Mouse (Mus musculus): ENCODE results near the gene Insig2. TPM values are rescaled to one million over a fixed set of nuclear protein-coding genes. Genes with fewer than 3 reads are reported as not detected.

Gene Insig2
- total RNA-seq, 1 experiment, result 24.9 TPM

- no peak for DNase-seq (ENCODE audit: low read depth, low spot score)
Measured at GRCm38 (mm10) chr1:121284197-121284596, 48.2 kb downstream of the Insig2 start.

GRCm38 (mm10) chr1:121280501-121280900 lies 51.9 kb downstream of the Insig2 start:
- in situ Hi-C loops (cut with MboI; ENCODE audit: low sequenced_read_pairs in 2 of 2, unreplicated experiment in 2 of 2), result no loop called here
- H3K36me3 ChIP-seq (ENCODE audit: control insufficient read depth, insufficient read depth, low read length, poor library complexity, severe bottlenecking), result no peaks in the 10 kb centered on the region
- no peak overlapping the region for H3K4me3 ChIP-seq (ENCODE audit: insufficient read depth in 1 of 2, low read depth in 1 of 2, low read length in 2 of 2, poor library complexity in 1 of 2, severe bottlenecking in 1 of 2)
- no peak overlapping the region for H3K9ac ChIP-seq (ENCODE audit: insufficient read depth, low read depth, low read length, poor library complexity, severe bottlenecking)
- no peaks in the 10 kb centered on the region for H3K9me3 ChIP-seq (ENCODE audit: control insufficient read depth, insufficient read depth, low read depth, low read length)
- TF ChIP-seq ZNF384 (IDR thresholded peaks at IDR 0.05; ENCODE audit: low read depth, low read length) (no peak), CHD2 (IDR thresholded peaks at IDR 0.05; ENCODE audit: low read depth, low read length) (no peak), MAFK (IDR thresholded peaks at IDR 0.05; ENCODE audit: insufficient read depth, low read depth, low read length) (no peak), ZC3H11A (IDR thresholded peaks at IDR 0.05; ENCODE audit: borderline replicate concordance, low read depth, low read length) (no peak)
- no peak overlapping the region for H3K27ac ChIP-seq (ENCODE audit: insufficient read depth, low read depth, low read length, poor library complexity, severe bottlenecking)
- no peak for DNase-seq (ENCODE audit: low read depth, low spot score)
- H3K4me1 ChIP-seq (ENCODE audit: control insufficient read depth in 2 of 2, insufficient read depth in 2 of 2, low read length in 2 of 2, poor library complexity in 1 of 2), result no peaks in the 10 kb centered on the region

More at GRCm38 (mm10) chr1:121284197-121284596, 48.2 kb downstream of the Insig2 start:
- H3K27ac ChIP-seq (ENCODE audit: insufficient read depth, low read depth, low read length, poor library complexity, severe bottlenecking), result no peak overlapping the region
- no peaks in the 10 kb centered on the region for H3K4me1 ChIP-seq (ENCODE audit: control insufficient read depth in 2 of 2, insufficient read depth in 2 of 2, low read length in 2 of 2, poor library complexity in 1 of 2)
- no peaks in the 10 kb centered on the region for H3K36me3 ChIP-seq (ENCODE audit: control insufficient read depth, insufficient read depth, low read length, poor library complexity, severe bottlenecking)
- H3K9ac ChIP-seq (ENCODE audit: insufficient read depth, low read depth, low read length, poor library complexity, severe bottlenecking), result no peak overlapping the region
- TF ChIP-seq ZC3H11A (IDR thresholded peaks at IDR 0.05; ENCODE audit: borderline replicate concordance, low read depth, low read length) (no peak), HCFC1 (IDR thresholded peaks at IDR 0.05; ENCODE audit: borderline replicate concordance, insufficient read depth, low read length) (no peak), ZNF384 (IDR thresholded peaks at IDR 0.05; ENCODE audit: low read depth, low read length) (no peak), MAFK (IDR thresholded peaks at IDR 0.05; ENCODE audit: insufficient read depth, low read depth, low read length) (no peak), CHD2 (IDR thresholded peaks at IDR 0.05; ENCODE audit: low read depth, low read length) (no peak)
- H3K4me3 ChIP-seq (ENCODE audit: insufficient read depth in 1 of 2, low read depth in 1 of 2, low read length in 2 of 2, poor library complexity in 1 of 2, severe bottlenecking in 1 of 2), result no peak overlapping the region
- in situ Hi-C loops (cut with MboI; ENCODE audit: low sequenced_read_pairs in 2 of 2, unreplicated experiment in 2 of 2), result no loop called here
- H3K9me3 ChIP-seq (ENCODE audit: control insufficient read depth, insufficient read depth, low read depth, low read length), result no peaks in the 10 kb centered on the region

- no peak overlapping the region for H3K4me3 ChIP-seq (ENCODE audit: insufficient read depth in 1 of 2, low read depth in 1 of 2, low read length in 2 of 2, poor library complexity in 1 of 2, severe bottlenecking in 1 of 2)
- TF ChIP-seq CHD2 (IDR thresholded peaks at IDR 0.05; ENCODE audit: low read depth, low read length) (no peak), ZNF384 (IDR thresholded peaks at IDR 0.05; ENCODE audit: low read depth, low read length) (no peak), HCFC1 (IDR thresholded peaks at IDR 0.05; ENCODE audit: borderline replicate concordance, insufficient read depth, low read length) (no peak), MAFK (IDR thresholded peaks at IDR 0.05; ENCODE audit: insufficient read depth, low read depth, low read length) (no peak), ZC3H11A (IDR thresholded peaks at IDR 0.05; ENCODE audit: borderline replicate concordance, low read depth, low read length) (no peak)
- H3K9ac ChIP-seq (ENCODE audit: insufficient read depth, low read depth, low read length, poor library complexity, severe bottlenecking), result no peak overlapping the region
- H3K27ac ChIP-seq (ENCODE audit: insufficient read depth, low read depth, low read length, poor library complexity, severe bottlenecking), result no peak overlapping the region
- no peaks in the 10 kb centered on the region for H3K4me1 ChIP-seq (ENCODE audit: control insufficient read depth in 2 of 2, insufficient read depth in 2 of 2, low read length in 2 of 2, poor library complexity in 1 of 2)
- in situ Hi-C loops (cut with MboI; ENCODE audit: low sequenced_read_pairs in 2 of 2, unreplicated experiment in 2 of 2), result no loop called here
- no peaks in the 10 kb centered on the region for H3K36me3 ChIP-seq (ENCODE audit: control insufficient read depth, insufficient read depth, low read length, poor library complexity, severe bottlenecking)
- no peak for DNase-seq (ENCODE audit: low read depth, low spot score)
- no peaks in the 10 kb centered on the region for H3K9me3 ChIP-seq (ENCODE audit: control insufficient read depth, insufficient read depth, low read depth, low read length)
Measured at GRCm38 (mm10) chr1:121278370-121278769, 54.0 kb downstream of the Insig2 start.

GRCm38 (mm10) chr1:121277466-121277865 lies 54.9 kb downstream of the Insig2 start:
- in situ Hi-C loops (cut with MboI; ENCODE audit: low sequenced_read_pairs in 2 of 2, unreplicated experiment in 2 of 2), result no loop called here
- Histone ChIP-seq H3K4me1 (ENCODE audit: control insufficient read depth in 2 of 2, insufficient read depth in 2 of 2, low read length in 2 of 2, poor library complexity in 1 of 2) (no peaks in the 10 kb centered on the region), H3K4me3 (ENCODE audit: insufficient read depth in 1 of 2, low read depth in 1 of 2, low read length in 2 of 2, poor library complexity in 1 of 2, severe bottlenecking in 1 of 2) (no peak overlapping the region), H3K9me3 (ENCODE audit: control insufficient read depth, insufficient read depth, low read depth, low read length) (no peaks in the 10 kb centered on the region), H3K36me3 (ENCODE audit: control insufficient read depth, insufficient read depth, low read length, poor library complexity, severe bottlenecking) (no peaks in the 10 kb centered on the region), H3K9ac (ENCODE audit: insufficient read depth, low read depth, low read length, poor library complexity, severe bottlenecking) (no peak overlapping the region), H3K27ac (ENCODE audit: insufficient read depth, low read depth, low read length, poor library complexity, severe bottlenecking) (no peak overlapping the region)
- DNase-seq (ENCODE audit: low read depth, low spot score), result no peak
- TF ChIP-seq MAFK (IDR thresholded peaks at IDR 0.05; ENCODE audit: insufficient read depth, low read depth, low read length), result no peak
- no peak for TF ChIP-seq CHD2 (IDR thresholded peaks at IDR 0.05; ENCODE audit: low read depth, low read length)
- no peak for TF ChIP-seq ZC3H11A (IDR thresholded peaks at IDR 0.05; ENCODE audit: borderline replicate concordance, low read depth, low read length)
- TF ChIP-seq HCFC1 (IDR thresholded peaks at IDR 0.05; ENCODE audit: borderline replicate concordance, insufficient read depth, low read length), result no peak
- TF ChIP-seq ZNF384 (IDR thresholded peaks at IDR 0.05; ENCODE audit: low read depth, low read length), result no peak

GRCm38 (mm10) chr1:121275961-121276506 lies 56.4 kb downstream of the Insig2 start:
- H3K27ac ChIP-seq (ENCODE audit: insufficient read depth, low read depth, low read length, poor library complexity, severe bottlenecking), result no peak overlapping the region
- no peaks in the 10 kb centered on the region for H3K4me1 ChIP-seq (ENCODE audit: control insufficient read depth in 2 of 2, insufficient read depth in 2 of 2, low read length in 2 of 2, poor library complexity in 1 of 2)
- H3K4me3 ChIP-seq (ENCODE audit: insufficient read depth in 1 of 2, low read depth in 1 of 2, low read length in 2 of 2, poor library complexity in 1 of 2, severe bottlenecking in 1 of 2), result no peak overlapping the region
- no peaks in the 10 kb centered on the region for H3K36me3 ChIP-seq (ENCODE audit: control insufficient read depth, insufficient read depth, low read length, poor library complexity, severe bottlenecking)
- in situ Hi-C loops (cut with MboI; ENCODE audit: low sequenced_read_pairs in 2 of 2, unreplicated experiment in 2 of 2), result no loop called here
- H3K9me3 ChIP-seq (ENCODE audit: control insufficient read depth, insufficient read depth, low read depth, low read length), result no peaks in the 10 kb centered on the region
- H3K9ac ChIP-seq (ENCODE audit: insufficient read depth, low read depth, low read length, poor library complexity, severe bottlenecking), result no peak overlapping the region
- TF ChIP-seq CHD2 (IDR thresholded peaks at IDR 0.05; ENCODE audit: low read depth, low read length) (no peak), ZNF384 (IDR thresholded peaks at IDR 0.05; ENCODE audit: low read depth, low read length) (no peak), ZC3H11A (IDR thresholded peaks at IDR 0.05; ENCODE audit: borderline replicate concordance, low read depth, low read length) (no peak), MAFK (IDR thresholded peaks at IDR 0.05; ENCODE audit: insufficient read depth, low read depth, low read length) (no peak), HCFC1 (IDR thresholded peaks at IDR 0.05; ENCODE audit: borderline replicate concordance, insufficient read depth, low read length) (no peak)
- DNase-seq (ENCODE audit: low read depth, low spot score), result no peak
